Mouse (Mus musculus) A20 (cell line): ENCODE measurements around the gene Map3k7cl.

Experiments used
- DNase-seq: peaks from one replicate; pipeline ENCODE4 v3.0.0-alpha.2; 2011; ENCODE audit warnings: low read depth, low spot score

The Map3k7cl gene

GRCm38 (mm10) chr16:87552907-87553691 is at the start of gene Map3k7cl:
Gene Map3k7cl, plus strand, starts transcription at chr16:87553330.
- DNase-seq = no peak

GRCm38 (mm10) chr16:87511706-87512105 is 41.4 kb upstream of the Map3k7cl start:
- no peak for DNase-seq

GRCm38 (mm10) chr16:87512331-87512730 is 40.8 kb upstream of the Map3k7cl start:
- no peak for DNase-seq

GRCm38 (mm10) chr16:87524228-87524627 is 28.9 kb upstream of the Map3k7cl start:
- DNase-seq = no peak

GRCm38 (mm10) chr16:87527553-87528249 is 25.4 kb upstream of the Map3k7cl start:
- no peak for DNase-seq

GRCm38 (mm10) chr16:87528755-87529154 is 24.4 kb upstream of the Map3k7cl start:
- no peak for DNase-seq

- no peak for DNase-seq
Observed at GRCm38 (mm10) chr16:87548348-87548747, 4.8 kb upstream of the Map3k7cl start.

GRCm38 (mm10) chr16:87556320-87556719 is 3.2 kb downstream of the Map3k7cl start:
- DNase-seq = no peak

- DNase-seq = no peak
Observed at GRCm38 (mm10) chr16:87561501-87561900, 8.4 kb downstream of the Map3k7cl start.

- no peak for DNase-seq
Observed at GRCm38 (mm10) chr16:87563524-87563923, 10.4 kb downstream of the Map3k7cl start.

GRCm38 (mm10) chr16:87564564-87564963 is 11.4 kb downstream of the Map3k7cl start:
- DNase-seq = no peak

- no peak for DNase-seq
Observed at GRCm38 (mm10) chr16:87567572-87567971, 14.4 kb downstream of the Map3k7cl start.

GRCm38 (mm10) chr16:87568241-87568640 is 15.1 kb downstream of the Map3k7cl start:
- no peak for DNase-seq

- DNase-seq = no peak
Observed at GRCm38 (mm10) chr16:87569576-87570105, 16.5 kb downstream of the Map3k7cl start.

- no peak for DNase-seq
Observed at GRCm38 (mm10) chr16:87570334-87570733, 17.2 kb downstream of the Map3k7cl start.

- no peak for DNase-seq
Observed at GRCm38 (mm10) chr16:87573409-87573808, 20.3 kb downstream of the Map3k7cl start.

- no peak for DNase-seq
Observed at GRCm38 (mm10) chr16:87574160-87574559, 21.0 kb downstream of the Map3k7cl start.

- no peak for DNase-seq
Observed at GRCm38 (mm10) chr16:87575600-87575999, 22.5 kb downstream of the Map3k7cl start.

GRCm38 (mm10) chr16:87578881-87579280 is 25.8 kb downstream of the Map3k7cl start:
- DNase-seq = no peak

- DNase-seq = no peak
Observed at GRCm38 (mm10) chr16:87579462-87579861, 26.3 kb downstream of the Map3k7cl start.

GRCm38 (mm10) chr16:87582776-87583175 is 29.6 kb downstream of the Map3k7cl start:
- no peak for DNase-seq

- no peak for DNase-seq
Observed at GRCm38 (mm10) chr16:87584618-87585017, 31.5 kb downstream of the Map3k7cl start.
